Mouse (Mus musculus): ENCODE data around the gene Ppp1r15b.

Ppp1r15b gene

DNA sequence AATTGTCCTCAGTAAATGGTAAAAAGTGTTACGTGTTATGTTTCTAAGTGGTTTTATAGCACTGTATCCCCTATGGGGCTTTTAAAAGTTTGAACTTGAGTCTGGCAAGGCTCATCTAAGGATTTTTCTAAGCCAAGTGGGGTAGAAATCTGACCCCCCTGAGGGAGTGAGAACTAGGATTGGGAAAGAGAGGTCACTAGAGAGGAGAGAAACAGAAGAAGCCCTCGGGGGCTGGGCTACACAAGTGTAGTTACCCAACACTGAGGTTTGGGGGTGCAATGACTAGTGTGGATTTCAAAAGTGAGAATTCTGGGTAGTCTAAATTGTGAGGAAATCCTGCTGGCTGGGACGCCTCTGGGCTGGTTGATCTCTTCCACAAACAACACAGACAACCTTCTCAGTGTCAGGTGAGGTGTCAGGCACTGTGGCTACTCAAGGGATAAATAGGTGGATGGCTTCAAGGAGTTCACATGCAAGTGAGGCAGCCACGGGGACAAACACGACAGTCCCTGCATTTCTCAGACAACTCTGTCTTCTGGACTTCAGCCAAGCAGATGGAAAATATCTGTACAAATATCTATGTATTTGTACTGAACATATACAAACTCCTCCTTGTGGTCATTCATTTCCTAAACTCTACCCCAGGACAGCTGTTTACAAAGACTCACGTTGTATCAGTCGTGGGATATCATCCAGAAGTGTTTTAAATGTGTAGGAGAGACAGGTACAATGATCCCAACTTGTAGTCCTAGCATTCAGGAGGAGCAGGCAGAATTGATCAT, 10.8 kb upstream of the Ppp1r15b start:
- in situ Hi-C loops (cut with MboI, MseI) = no loop called here

DNA sequence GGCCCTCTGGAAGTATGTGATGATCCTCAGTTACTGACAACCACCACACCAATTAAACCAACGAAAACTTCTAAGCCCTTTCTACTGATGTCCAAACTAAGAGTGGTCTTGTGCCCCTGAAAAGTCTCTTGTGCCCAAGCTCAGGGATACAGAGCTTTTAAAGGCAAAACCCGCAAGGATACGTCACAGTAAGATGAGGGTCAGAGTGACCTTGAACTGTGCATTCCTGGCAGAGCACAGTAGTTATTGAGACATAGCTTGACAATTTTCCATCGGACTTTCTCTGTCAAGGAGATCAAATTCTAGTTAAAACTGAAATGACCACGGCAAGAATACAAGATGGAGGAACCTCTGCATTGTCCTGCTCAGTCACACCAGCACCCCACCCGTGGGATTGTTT, 9.7 kb upstream of the Ppp1r15b start:
- in situ Hi-C loops (cut with MboI, MseI) = no loop called here

DNA sequence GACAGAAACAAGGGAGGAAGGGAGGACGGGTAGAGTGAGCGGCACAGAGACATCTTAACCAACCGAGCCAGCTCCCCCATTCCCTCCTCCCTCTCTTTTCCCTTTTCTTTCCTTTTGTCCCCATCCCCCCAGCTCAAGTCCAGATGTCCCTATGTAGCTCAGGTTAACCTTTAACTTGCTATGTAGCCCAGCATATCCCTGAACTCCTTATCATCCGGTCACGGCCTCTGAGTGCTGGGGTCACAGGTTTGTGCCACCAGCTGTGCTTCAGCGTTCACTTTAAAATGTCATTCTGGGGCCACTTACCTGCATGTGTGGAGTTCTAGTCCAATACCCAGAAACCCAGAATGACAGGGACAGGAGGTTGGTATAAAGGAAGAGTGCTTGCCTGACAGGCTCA, 6.8 kb upstream of the Ppp1r15b start:
- in situ Hi-C loops (cut with MboI, MseI) = no loop called here

DNA sequence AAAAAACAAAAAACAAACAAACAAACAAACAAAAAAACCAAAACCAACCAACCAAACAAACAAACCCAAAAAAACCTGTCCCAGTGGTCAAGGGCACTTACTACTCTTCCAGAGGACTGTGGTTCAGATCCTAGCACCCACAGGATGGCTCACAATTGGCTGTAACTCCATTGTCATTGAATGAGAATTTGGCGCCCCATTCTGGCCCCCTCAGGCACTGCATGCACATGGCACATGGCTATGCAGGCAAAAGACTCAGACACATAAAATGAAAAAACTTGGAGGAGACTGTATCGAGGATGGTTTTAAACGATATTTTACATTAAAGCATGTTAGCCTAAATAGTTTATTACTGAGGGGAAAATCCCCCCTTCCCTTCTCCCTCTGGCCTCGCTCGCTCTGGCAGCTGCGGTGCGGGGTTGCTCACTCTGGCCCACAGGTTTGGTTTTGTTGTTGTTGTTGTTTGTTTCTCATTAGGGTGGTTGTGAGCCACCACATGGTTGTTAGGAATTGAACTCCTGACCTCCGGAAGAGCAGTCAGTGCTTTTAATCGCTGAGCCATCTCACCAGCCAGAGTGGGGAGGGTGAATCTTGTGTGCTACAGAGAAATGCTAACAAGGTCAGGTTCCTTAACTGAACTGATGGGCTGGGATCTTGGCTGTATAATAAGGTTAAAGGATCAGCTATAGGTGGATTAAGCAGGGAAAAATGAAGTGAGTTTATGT, 5.1 kb upstream of the Ppp1r15b start:
- in situ Hi-C loops (cut with MboI, MseI) = loop anchor here in 1 of 2 experiments (25.0 kb wide), 1 partner anchor 1114 kb away; the partner anchor contains the start of gene Elk4

DNA sequence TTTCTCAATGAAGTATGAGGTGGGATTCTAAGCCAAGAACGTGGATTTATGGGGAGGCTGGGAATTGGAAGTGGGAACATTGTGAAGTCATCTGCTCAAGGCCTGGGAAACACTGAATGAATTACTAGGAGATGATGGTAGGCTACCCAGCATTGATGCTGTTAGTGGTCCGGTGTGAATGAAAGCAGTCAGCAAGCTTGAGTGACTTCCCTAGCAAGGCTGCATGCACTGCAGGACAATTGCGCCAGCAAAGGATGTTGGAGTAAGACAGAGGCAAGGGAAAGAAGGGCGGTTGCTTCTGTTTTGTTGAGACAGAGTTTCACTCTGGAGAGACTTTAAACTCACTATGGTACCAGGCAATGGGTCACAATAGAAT, 4.6 kb upstream of the Ppp1r15b start:
- in situ Hi-C loops (cut with MboI, MseI) = loop anchor here in 1 of 2 experiments (25.0 kb wide), 1 partner anchor 1114 kb away; the partner anchor contains the start of gene Elk4

DNA sequence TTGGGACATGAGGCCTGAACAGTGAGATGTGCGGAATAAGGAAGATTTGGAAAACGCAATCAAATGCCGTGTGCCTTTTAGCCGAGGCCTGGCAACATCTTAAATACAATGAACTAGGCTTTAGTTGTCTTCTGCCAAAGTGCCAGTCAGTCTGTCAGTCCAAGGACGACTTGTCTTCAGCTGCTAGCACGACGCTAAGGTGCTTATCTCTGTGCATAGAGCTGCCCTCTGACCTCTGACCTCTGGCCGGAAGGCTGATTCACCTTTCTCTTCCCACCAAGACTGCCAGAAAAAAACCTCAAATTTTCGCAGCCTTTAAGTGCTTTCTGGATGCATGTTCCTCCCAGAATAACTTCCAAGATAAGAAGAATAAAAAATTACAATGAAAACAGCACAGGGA, 3.6 kb upstream of the Ppp1r15b start:
- in situ Hi-C loops (cut with MboI, MseI) = loop anchor here in 1 of 2 experiments (25.0 kb wide), 1 partner anchor 1115 kb away; the partner anchor contains the start of gene Elk4

DNA sequence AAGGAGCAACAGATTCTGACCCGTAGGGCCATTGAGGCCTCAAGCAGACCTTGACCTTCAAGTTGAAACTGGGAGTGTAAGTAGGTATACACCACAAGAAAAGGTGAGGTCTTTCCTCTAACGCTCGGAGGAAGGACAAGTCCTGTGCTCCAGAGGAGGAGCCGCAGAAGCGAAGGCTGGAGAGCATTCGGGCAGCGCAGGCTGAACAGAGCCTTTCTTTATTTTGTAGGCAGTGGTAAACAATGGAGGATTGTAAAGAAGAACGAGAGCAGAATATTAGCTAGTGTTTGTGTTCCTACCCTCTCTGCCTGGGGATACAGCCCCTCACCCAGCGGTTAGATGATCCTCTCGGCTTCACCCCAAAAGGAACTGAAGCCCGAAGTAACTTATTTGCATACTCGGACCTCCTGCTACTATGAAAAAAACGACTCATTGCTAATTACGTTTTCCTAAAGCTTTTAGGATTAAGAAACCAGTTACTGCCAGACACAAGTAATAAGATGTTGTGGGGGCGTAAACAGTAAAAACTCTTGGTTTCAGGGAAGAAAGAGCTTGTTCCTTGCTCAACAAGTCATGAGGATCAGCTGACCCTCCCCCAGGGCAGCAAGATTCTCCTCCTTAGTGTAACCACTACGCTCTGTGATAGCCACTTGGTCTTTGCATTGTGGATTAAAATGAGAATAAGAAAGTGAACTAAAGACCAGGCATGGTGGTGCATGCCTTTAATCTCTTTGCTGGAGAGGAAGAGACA, 1.3 kb upstream of the Ppp1r15b start:
- in situ Hi-C loops (cut with MboI, MseI) = loop anchor here (5.0 to 25.0 kb wide), 4 partner anchors 82 to 1285 kb away; partner anchors contain the start of genes Adipor1 (in 1 of the 2), Elk4 (in 1 of the 2) and Pik3c2b (in 1 of the 2)

DNA sequence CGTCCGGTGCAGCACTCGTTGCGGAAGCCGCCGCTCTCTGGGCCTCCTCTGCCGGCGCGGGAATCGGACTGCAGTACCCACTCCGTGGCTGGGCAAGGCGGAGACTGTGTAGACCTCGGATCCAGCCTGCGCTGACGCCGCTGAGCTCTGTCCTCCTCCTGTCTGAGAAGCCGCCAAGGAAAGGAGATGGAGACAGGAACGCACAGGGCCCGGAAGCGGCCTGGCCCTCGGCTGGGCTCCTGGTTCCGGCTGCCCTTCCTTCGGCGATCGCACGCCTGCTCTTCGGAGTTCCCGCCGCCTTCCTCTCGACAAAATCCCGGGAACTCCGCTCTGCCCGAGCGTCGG, 590 bp downstream of the Ppp1r15b start:
- in situ Hi-C loops (cut with MboI, MseI) = loop anchor here (5.0 to 25.0 kb wide), 4 partner anchors 84 to 1283 kb away; partner anchors contain the start of genes Adipor1 (in 1 of the 2), Elk4 (in 1 of the 2) and Pik3c2b (in 1 of the 2)

DNA sequence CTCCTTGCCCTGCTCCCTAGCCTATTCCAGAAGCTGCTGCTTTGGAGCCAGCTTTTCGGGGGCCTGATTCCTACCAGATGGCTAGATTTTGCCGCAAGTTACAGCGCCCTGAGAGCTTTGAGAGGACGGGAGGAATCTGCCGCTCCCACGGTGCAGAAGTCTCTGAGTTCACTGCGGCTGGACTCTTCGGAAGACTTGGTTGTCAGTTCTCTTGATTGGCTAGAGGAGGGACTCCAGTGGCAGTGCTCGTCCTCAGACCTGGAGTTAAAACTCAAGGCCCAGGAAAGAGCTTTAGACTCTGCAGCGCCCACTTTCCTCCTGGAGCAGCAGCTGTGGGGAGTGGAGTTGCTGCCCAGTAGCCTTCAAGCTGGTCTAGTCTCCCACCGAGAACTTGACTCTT, 993 bp downstream of the Ppp1r15b start:
- in situ Hi-C loops (cut with MboI, MseI) = loop anchor here (5.0 to 25.0 kb wide), 4 partner anchors 85 to 1283 kb away; partner anchors contain the start of genes Adipor1 (in 1 of the 2), Elk4 (in 1 of the 2) and Pik3c2b (in 1 of the 2)

DNA sequence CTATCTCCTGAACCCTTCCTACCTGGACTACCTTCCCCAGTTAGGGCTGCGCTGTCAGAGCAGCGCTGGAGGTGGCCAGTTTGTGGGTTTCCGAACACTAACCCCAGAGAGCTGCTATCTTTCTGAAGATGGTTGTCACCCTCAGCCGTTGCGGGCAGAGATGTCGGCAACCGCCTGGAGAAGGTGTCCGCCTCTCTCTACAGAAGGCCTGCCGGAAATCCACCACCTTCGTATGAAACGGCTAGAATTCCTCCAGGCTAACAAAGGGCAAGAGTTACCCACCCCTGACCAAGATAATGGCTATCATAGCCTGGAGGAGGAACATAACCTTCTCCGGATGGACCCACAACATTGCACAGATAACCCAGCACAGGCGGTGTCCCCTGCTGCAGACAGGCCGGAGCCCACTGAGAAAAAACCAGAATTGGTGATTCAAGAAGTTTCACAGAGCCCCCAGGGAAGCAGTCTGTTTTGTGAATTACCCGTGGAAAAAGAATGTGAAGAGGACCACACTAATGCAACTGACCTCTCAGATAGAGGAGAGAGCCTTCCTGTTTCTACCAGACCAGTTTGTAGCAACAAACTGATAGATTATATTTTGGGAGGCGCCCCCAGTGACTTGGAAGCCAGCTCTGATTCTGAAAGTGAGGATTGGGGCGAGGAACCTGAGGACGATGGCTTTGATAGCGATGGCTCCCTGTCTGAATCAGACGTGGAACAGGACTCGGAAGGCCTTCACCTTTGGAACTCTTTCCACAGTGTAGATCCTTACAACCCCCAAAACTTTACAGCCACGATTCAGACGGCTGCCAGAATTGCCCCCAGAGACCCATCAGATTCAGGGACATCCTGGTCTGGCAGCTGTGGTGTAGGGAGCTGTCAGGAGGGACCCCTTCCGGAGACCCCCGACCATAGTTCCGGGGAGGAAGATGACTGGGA, 1.7 kb downstream of the Ppp1r15b start:
- in situ Hi-C loops (cut with MboI, MseI) = loop anchor here (5.0 to 25.0 kb wide), 4 partner anchors 85 to 1282 kb away; partner anchors contain the start of genes Adipor1 (in 1 of the 2), Elk4 (in 1 of the 2) and Pik3c2b (in 1 of the 2)

DNA sequence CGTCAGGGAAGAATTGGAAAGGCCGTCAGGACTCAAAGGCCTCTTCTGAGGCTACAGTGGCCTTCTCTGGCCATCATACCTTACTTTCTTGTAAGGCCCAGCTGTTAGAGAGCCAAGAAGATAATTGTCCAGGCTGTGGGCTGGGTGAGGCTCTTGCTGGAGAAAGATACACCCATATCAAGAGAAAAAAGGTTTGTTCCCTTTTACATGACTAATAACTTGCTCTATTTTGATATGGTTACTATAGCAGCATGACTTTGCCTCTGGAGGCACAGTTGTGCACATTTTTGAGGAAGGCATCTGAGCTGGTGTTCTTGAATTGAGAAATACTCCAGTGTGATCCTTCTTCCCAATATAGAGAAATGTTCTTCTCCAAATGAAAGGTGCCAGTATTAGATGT, 2.5 kb downstream of the Ppp1r15b start:
- in situ Hi-C loops (cut with MboI, MseI) = loop anchor here (5.0 to 25.0 kb wide), 4 partner anchors 86 to 1281 kb away; partner anchors contain the start of genes Adipor1 (in 1 of the 2), Elk4 (in 1 of the 2) and Pik3c2b (in 1 of the 2)

DNA sequence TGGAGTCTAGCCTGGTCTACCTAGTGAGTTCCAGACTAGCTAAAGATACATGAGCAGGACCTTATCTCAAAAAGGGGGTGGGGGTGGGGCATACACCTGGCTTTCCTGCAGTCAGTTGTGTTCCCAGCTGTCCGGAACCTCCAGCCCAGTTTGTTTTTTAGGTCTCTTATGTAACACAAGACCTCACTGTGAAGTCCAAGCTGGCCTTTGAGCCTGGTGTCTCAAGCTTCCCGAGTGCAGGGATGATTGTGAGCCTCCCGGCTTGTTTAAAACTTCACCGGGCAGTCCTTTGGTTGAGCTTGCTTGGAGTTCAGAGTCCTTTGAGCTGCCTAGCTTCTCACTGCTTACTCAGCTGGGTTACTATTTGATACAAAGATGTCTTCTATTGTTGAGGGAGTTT, 3.1 kb downstream of the Ppp1r15b start:
- in situ Hi-C loops (cut with MboI, MseI) = loop anchor here (5.0 to 25.0 kb wide), 4 partner anchors 87 to 1281 kb away; partner anchors contain the start of genes Adipor1 (in 1 of the 2), Elk4 (in 1 of the 2) and Pik3c2b (in 1 of the 2)

DNA sequence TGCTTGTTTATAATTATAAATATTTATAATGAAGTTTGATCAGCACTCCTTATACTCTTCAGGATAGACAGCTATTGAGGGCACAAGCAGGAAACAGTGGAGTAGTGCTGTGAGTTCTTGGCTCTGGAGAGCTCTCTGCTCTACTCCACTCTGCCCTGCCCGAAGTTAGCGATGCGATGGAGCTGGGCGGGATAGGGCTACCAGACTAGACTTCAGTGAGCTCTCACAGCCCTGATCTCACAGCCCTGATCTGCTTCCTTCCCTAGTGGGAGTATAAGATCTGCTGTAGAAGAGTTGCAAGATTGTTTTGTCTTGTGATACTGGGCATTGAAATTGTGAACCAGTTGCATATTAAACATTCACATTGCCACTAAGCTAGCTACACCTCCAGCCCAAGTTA, 3.9 kb downstream of the Ppp1r15b start:
- in situ Hi-C loops (cut with MboI, MseI) = loop anchor here (5.0 to 25.0 kb wide), 4 partner anchors 88 to 1280 kb away; partner anchors contain the start of genes Adipor1 (in 1 of the 2), Elk4 (in 1 of the 2) and Pik3c2b (in 1 of the 2)

DNA sequence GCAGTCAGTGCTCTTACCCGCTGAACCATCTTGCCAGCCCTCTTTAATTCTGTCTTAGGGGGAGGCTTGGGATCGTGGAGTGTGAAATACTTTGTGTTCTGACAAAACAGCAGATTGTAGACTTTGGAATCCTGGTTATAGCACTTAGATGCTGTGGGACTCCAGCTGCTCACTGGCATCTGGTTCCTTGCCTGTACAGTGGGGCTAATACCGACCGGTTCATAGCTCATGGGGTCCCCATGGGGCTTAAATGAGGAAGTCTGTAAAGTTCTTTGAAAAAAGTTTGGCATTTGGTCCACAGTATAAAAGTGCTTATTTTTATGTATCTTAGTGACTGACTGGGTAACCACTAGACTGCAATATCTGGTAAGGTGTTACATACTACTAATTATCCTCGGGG, 4.9 kb downstream of the Ppp1r15b start:
- in situ Hi-C loops (cut with MboI, MseI) = loop anchor here in 1 of 2 experiments (10.0 to 25.0 kb wide), 2 partner anchors 1124 to 1279 kb away; partner anchors contain the start of genes Adipor1 and Elk4

DNA sequence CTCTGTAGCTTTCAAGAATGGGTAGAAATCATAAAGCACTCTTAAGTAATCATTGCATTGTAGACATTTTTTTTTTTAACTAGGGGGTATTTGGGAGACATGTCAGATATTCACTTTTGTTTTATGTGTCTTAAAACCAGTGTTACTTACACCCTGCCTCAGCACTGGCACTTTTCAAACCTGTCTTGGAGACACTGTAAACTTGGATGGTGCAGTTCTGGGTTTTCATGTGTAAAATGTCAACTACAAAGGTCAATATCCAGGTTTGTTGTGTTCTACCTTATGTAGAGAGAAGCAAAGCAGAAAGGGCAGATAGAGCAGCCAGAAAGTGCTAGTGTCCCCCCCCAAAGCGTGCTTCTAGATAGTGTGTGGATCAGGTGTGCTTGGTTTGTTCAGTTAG, 7.5 kb downstream of the Ppp1r15b start:
- in situ Hi-C loops (cut with MboI, MseI) = loop anchor here in 1 of 2 experiments (10.0 to 25.0 kb wide), 2 partner anchors 1126 to 1276 kb away; partner anchors contain the start of genes Adipor1 and Elk4

DNA sequence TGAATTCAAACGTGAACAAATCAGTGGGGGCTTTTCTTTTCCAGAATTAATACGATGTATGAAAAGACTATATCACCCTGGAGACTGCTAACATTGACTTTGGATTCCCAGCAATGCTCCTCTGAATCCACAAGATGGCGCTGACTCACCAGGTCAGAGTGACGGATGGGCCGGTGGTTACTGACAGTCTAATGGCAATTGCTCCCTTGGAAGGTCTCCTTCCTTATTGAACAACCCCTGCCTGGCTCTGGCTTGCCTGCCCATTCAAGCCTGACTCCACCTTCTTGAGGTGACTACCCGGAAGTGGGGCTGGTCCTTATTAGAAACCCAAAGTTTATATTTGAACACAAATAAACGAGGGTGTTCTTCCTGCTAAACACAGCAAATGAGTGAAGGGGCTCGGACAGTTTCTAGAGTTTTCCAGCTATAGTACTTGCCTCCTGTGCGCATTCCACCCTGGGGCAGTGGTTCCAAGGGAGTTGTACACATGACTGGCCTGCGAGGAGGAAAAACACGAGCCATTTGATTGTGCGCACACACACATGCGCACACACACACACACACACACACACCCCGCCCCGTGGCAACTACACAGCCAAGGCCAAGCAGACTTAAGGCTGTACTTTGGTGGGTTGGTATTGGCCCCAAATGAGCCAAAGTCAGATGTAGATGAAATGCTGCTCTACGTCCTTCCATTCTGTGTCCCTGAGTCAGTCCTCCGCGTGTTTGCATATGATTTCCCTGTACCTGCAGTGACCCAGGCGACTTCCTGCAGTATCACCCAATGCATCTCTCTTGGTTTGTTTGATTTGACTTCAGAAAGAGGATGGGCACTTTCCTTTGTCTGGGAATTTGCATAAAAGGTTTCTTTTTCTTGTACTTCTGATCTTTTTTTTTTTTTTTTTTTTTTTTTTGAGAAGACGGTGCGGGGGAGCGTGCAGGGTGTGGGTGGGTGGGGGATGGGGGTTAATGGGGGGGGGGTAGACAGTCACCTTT, 15.4 kb downstream of the Ppp1r15b start:
- in situ Hi-C loops (cut with MboI, MseI) = loop anchor here in 1 of 2 experiments (25.0 kb wide), 1 partner anchor 1134 kb away; the partner anchor contains the start of gene Elk4

DNA sequence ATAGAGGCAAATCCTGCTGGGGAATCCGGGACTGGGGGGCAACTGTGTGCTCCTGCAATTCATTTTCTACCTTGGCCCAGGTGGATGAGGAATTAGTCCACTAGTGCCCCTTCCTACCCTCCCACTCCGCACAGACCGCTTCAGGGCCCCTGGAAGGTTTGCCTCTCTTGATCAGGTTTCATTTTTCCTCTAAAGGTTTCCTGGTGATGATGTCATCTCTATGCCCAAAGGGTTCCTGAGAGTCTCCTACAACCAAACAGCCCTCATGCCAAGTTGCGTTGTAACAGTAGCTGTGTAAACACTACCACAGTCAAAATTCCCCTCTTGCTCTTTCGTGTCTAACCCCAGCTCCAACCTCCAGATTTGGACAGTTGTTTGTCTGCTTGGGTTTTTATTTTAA, 16.4 kb downstream of the Ppp1r15b start:
- in situ Hi-C loops (cut with MboI, MseI) = loop anchor here in 1 of 2 experiments (25.0 kb wide), 1 partner anchor 1135 kb away; the partner anchor contains the start of gene Elk4

DNA sequence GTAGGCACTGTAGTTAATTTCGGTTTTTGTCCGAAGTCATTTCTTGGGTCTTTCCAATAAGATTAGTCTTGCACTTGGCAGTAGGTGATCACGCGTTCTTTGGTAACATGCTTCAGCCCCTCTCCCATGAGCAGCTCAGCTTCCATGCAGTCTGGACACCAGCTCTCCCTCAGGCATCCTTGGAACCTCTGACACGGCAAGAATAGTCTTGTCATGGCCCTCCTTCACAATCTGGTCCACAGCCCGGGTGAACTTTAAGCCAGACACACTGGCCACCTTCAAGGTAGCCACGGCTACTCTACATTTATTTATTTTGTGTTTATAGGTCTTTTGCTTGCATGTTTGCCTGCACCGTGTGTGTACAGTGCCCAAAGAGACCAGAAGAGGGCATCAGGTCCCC, 17.2 kb downstream of the Ppp1r15b start:
- in situ Hi-C loops (cut with MboI, MseI) = loop anchor here in 1 of 2 experiments (25.0 kb wide), 1 partner anchor 1136 kb away; the partner anchor contains the start of gene Elk4
